In genomic region chr12:70783475-70784239, GRCm38 (mm10) we compare ENCODE assay signal across 10 mouse cellular contexts. TPM values are rescaled to one million over a fixed set of nuclear protein-coding genes. Genes with fewer than 3 reads are reported as not detected.
DNase-seq lines count a peak whose midpoint lies in the region; ATAC-seq and TF ChIP-seq lines count a peak whose summit lies in the region.
"Had no signal": no experiment of that assay in that cellular context is flagged by ENCODE, and none has a peak within 500 bp of the region (broad histone marks: within the 10 kb centered on the region; RNA-seq: fewer than 3 reads in every experiment).

No protein-coding gene starts in this region.

- H3K9me3 ChIP-seq in intestine, embryonic 14.5 days (ENCODE audit: control insufficient read depth, low read length): no peaks in the 10 kb centered on the region
- H3K9me3 ChIP-seq in intestine, postnatal 0 days (ENCODE audit: control insufficient read depth): no peaks in the 10 kb centered on the region
- H3K9me3 ChIP-seq in embryonic facial prominence, embryonic 13.5 days: no peaks in the 10 kb centered on the region
- H3K9me3 ChIP-seq in limb, embryonic 12.5 days: no peaks in the 10 kb centered on the region
- no peaks in the 10 kb centered on the region for H3K9me3 ChIP-seq in neural tube, embryonic 12.5 days
- H3K9me3 ChIP-seq: liver, embryonic 15.5 days had no signal

- ATAC-seq in intestine, embryonic 14.5 days (replicated peaks; ENCODE audit: low FRiP score, low TSS enrichment, low read depth): no peak
- no peak for ATAC-seq in intestine, postnatal 0 days
- ATAC-seq in embryonic facial prominence, embryonic 13.5 days (ENCODE audit: insufficient number of reproducible peaks, insufficient read depth, low FRiP score, low TSS enrichment, low read depth): peak; percentile 48; the same call in 1 of the 2 replicates
- ATAC-seq in limb, embryonic 12.5 days (ENCODE audit: insufficient number of reproducible peaks, insufficient read depth, low FRiP score, low TSS enrichment, low read depth): no peak
- 0 out of 2 replicates have a peak, but pooled peaks have one; percentile 37 for ATAC-seq in neural tube, embryonic 12.5 days (ENCODE audit: low FRiP score, low read depth)

- H3K4me2 ChIP-seq in intestine, embryonic 14.5 days (ENCODE audit: low read length): 0 out of 2 replicates have a peak overlapping the region, but pooled peaks have one; percentile 14
- no peak overlapping the region for H3K4me2 ChIP-seq in intestine, postnatal 0 days (replicated peaks; ENCODE audit: low read depth)
- peak overlapping the region; percentile 48 for H3K4me2 ChIP-seq in embryonic facial prominence, embryonic 13.5 days
- peak overlapping the region; percentile 36 for H3K4me2 ChIP-seq in limb, embryonic 12.5 days
- peak overlapping the region; percentile 42 for H3K4me2 ChIP-seq in neural tube, embryonic 12.5 days (replicated peaks)
- H3K4me2 ChIP-seq: liver, embryonic 15.5 days had no signal

- no peaks in the 10 kb centered on the region for H3K36me3 ChIP-seq in intestine, embryonic 14.5 days (ENCODE audit: control insufficient read depth, insufficient read depth, low read length)
- H3K36me3 ChIP-seq in intestine, postnatal 0 days (ENCODE audit: control insufficient read depth, insufficient read depth): no peaks in the 10 kb centered on the region
- H3K36me3 ChIP-seq in embryonic facial prominence, embryonic 13.5 days: no peaks in the 10 kb centered on the region
- H3K36me3 ChIP-seq in limb, embryonic 12.5 days: no peaks in the 10 kb centered on the region
- no peaks in the 10 kb centered on the region for H3K36me3 ChIP-seq in neural tube, embryonic 12.5 days
- H3K36me3 ChIP-seq: liver, embryonic 15.5 days had no signal

- intact Hi-C loops in gastrocnemius, postnatal 36 days (cut with DNase I): no loop called here

- no peaks in the 10 kb centered on the region for H3K4me1 ChIP-seq in intestine, embryonic 14.5 days (replicated peaks; ENCODE audit: control insufficient read depth, insufficient read depth, low read length)
- H3K4me1 ChIP-seq in intestine, postnatal 0 days (replicated peaks; ENCODE audit: control insufficient read depth, insufficient read depth, low read length): no peaks in the 10 kb centered on the region
- H3K4me1 ChIP-seq in embryonic facial prominence, embryonic 13.5 days: peaks cover 26% of the 10 kb centered on the region
- peaks cover 17% of the 10 kb centered on the region for H3K4me1 ChIP-seq in limb, embryonic 12.5 days (replicated peaks)
- H3K4me1 ChIP-seq in neural tube, embryonic 12.5 days: peaks cover 7% of the 10 kb centered on the region
- H3K4me1 ChIP-seq: liver, embryonic 15.5 days had no signal

- no peak overlapping the region for H3K27ac ChIP-seq in intestine, embryonic 14.5 days (ENCODE audit: low read depth)
- no peak overlapping the region for H3K27ac ChIP-seq in intestine, postnatal 0 days (ENCODE audit: low read depth, low read length)
- peak overlapping the region; percentile 73 for H3K27ac ChIP-seq in embryonic facial prominence, embryonic 13.5 days
- no peak overlapping the region for H3K27ac ChIP-seq in limb, embryonic 12.5 days
- H3K27ac ChIP-seq in neural tube, embryonic 12.5 days: no peak overlapping the region
- H3K27ac ChIP-seq: liver, embryonic 15.5 days had no signal

- no peak for TF ChIP-seq CTCF in intestine, postnatal 0 days (IDR thresholded peaks at IDR 0.05; ENCODE audit: low read depth)

- H3K4me3 ChIP-seq in intestine, embryonic 14.5 days (ENCODE audit: low read depth, low read length): no peak overlapping the region
- H3K4me3 ChIP-seq in intestine, postnatal 0 days (ENCODE audit: low read depth, low read length): no peak overlapping the region
- 0 out of 2 replicates have a peak overlapping the region, but pooled peaks have one; percentile 13 for H3K4me3 ChIP-seq in embryonic facial prominence, embryonic 13.5 days
- H3K4me3 ChIP-seq in limb, embryonic 12.5 days (replicated peaks): no peak overlapping the region
- no peak overlapping the region for H3K4me3 ChIP-seq in neural tube, embryonic 12.5 days
- H3K4me3 ChIP-seq: liver, embryonic 15.5 days had no signal

- no peak for DNase-seq in intestine, embryonic 14.5 days (ENCODE audit: low spot score)
- DNase-seq in spleen, postnatal 14 days (ENCODE audit: low spot score in 2 of 2): no peak
- DNase-seq in gastrocnemius, postnatal 36 days: no peak
- DNase-seq in thymus, postnatal 36 days: no peak

- 29% methylated on average over 22 of the region's 22 CpGs for WGBS in intestine, embryonic 14.5 days
- WGBS in intestine, postnatal 0 days: 46% methylated on average over 22 of the region's 22 CpGs
- WGBS in embryonic facial prominence, embryonic 13.5 days: 15% methylated on average over 22 of the region's 22 CpGs
- WGBS in limb, embryonic 12.5 days: 17% methylated on average over 22 of the region's 22 CpGs
- 21% methylated on average over 22 of the region's 22 CpGs for WGBS in neural tube, embryonic 12.5 days

- no peak overlapping the region for H3K9ac ChIP-seq in intestine, embryonic 14.5 days (ENCODE audit: low read length)
- no peak overlapping the region for H3K9ac ChIP-seq in intestine, postnatal 0 days (ENCODE audit: low read depth, low read length)
- peak overlapping the region; percentile 55; the same call in 1 of the 2 replicates for H3K9ac ChIP-seq in embryonic facial prominence, embryonic 13.5 days
- H3K9ac ChIP-seq in limb, embryonic 12.5 days (replicated peaks): 0 out of 2 replicates have a peak overlapping the region, but pooled peaks have one; percentile 23
- no peak overlapping the region for H3K9ac ChIP-seq in neural tube, embryonic 12.5 days
- H3K9ac ChIP-seq: liver, embryonic 15.5 days had no signal

- no peaks in the 10 kb centered on the region for H3K27me3 ChIP-seq in intestine, embryonic 14.5 days (replicated peaks; ENCODE audit: control insufficient read depth, insufficient read depth, low read length)
- no peaks in the 10 kb centered on the region for H3K27me3 ChIP-seq in intestine, postnatal 0 days (replicated peaks; ENCODE audit: control insufficient read depth, insufficient read depth, low read length)
- H3K27me3 ChIP-seq in embryonic facial prominence, embryonic 13.5 days: no peaks in the 10 kb centered on the region
- peaks cover 7% of the 10 kb centered on the region; the same call in 1 of the 2 replicates for H3K27me3 ChIP-seq in limb, embryonic 12.5 days
- H3K27me3 ChIP-seq in neural tube, embryonic 12.5 days (replicated peaks): no peaks in the 10 kb centered on the region
- H3K27me3 ChIP-seq: CH12.LX had no signal

RNA-seq across cellular contexts. Expression of gene Frmd6, which starts 41.7 kb away (rescaled TPM):
- 17.5 and 20.4 TPM in 2 replicates for polyA plus RNA-seq in intestine, embryonic 14.5 days (2014; fragmentation: Nextera tagmentation; extraction: Ambion mirVana)
- 5.9 and 6.3 TPM in 2 replicates for polyA plus RNA-seq in intestine, postnatal 0 days (2015; fragmentation: Nextera tagmentation; extraction: Ambion mirVana)
- 70.6 and 72.0 TPM in 2 replicates for polyA plus RNA-seq in embryonic facial prominence, embryonic 13.5 days (2015; fragmentation: Nextera tagmentation; extraction: Ambion mirVana)
- polyA plus RNA-seq in limb, embryonic 12.5 days (2016; fragmentation: Nextera tagmentation; extraction: Ambion mirVana): 75.1 and 75.2 TPM in 2 replicates
- 18.8 and 23.2 TPM in 2 replicates for polyA plus RNA-seq in neural tube, embryonic 12.5 days (2016; fragmentation: Nextera tagmentation; extraction: Ambion mirVana)
- 10 to 100 TPM; 14.2 to 14.4 TPM for total RNA-seq in gastrocnemius, postnatal 36 days (2021)

Comparison
In these comparisons a context has a peak if more than half of its experiments do, and no peak if none do; other contexts are left out.
1. ATAC-seq: peak in embryonic facial prominence, embryonic 13.5 days (single experiment) and neural tube, embryonic 12.5 days (single experiment); none in intestine, embryonic 14.5 days (single experiment), intestine, postnatal 0 days (single experiment) and limb, embryonic 12.5 days (single experiment).
2. H3K9ac ChIP-seq: peak in embryonic facial prominence, embryonic 13.5 days (single experiment) and limb, embryonic 12.5 days (single experiment); none in intestine, embryonic 14.5 days (single experiment), intestine, postnatal 0 days (single experiment) and neural tube, embryonic 12.5 days (single experiment).